Mouse (Mus musculus): Measurements from ENCODE around the gene Ddb1.

- no peak for TF ChIP-seq EP300 (IDR thresholded peaks at IDR 0.05; ENCODE audit: low read depth)
- no peak for TF ChIP-seq CTCF (IDR thresholded peaks at IDR 0.05; ENCODE audit: low read depth)
Observed at GRCm38 (mm10) chr19:10555624-10556510, 49.3 kb upstream of the Ddb1 start, which contains the start of gene Tmem216.
